ENCODE assay signal across 9 mouse cellular contexts in the genomic region with DNA sequence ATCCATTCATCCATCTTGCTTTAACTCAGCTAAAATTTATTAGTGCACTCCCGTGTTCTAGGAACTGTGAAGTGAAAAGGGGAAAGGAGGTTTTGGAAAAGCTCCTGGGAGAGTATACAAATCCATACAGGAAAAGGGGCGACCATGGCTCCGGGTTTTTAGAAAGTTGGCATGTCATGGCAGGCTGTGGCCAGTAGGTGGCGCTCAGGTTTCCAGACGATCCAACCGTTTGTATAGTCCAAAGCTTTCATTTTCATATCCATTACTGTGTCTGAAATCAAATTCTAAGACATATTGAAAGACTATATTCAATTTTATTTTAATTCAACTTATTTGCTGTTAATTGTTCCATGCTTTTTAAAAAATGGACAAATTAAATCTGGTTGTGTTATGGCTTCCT. TPM values are rescaled to one million over a fixed set of nuclear protein-coding genes. Genes with fewer than 3 reads are reported as not detected.
A peak's percentile ranks its signal among the peaks of the same experiment; 100 is the strongest.
DNase-seq lines count a peak whose midpoint lies in the region; ATAC-seq and TF ChIP-seq lines count a peak whose summit lies in the region.
"Had no signal": no experiment of that assay in that cellular context is flagged by ENCODE, and none has a peak within 500 bp of the region (broad histone marks: within the 10 kb centered on the region; RNA-seq: fewer than 3 reads in every experiment).

No protein-coding gene starts in this region.

- peak; percentile 90 for TF ChIP-seq CTCF in stomach, postnatal 0 days (IDR thresholded peaks at IDR 0.05; ENCODE audit: low read depth)

- H3K27me3 ChIP-seq in hindbrain, embryonic 11.5 days (ENCODE audit: control insufficient read depth, insufficient read depth, low read length): peaks cover 3% of the 10 kb centered on the region; the same call in 1 of the 2 replicates
- peaks cover 26% of the 10 kb centered on the region for H3K27me3 ChIP-seq in hindbrain, embryonic 13.5 days
- H3K27me3 ChIP-seq in embryonic facial prominence, embryonic 11.5 days (ENCODE audit: control insufficient read depth, insufficient read depth, low read length): no peaks in the 10 kb centered on the region
- no peaks in the 10 kb centered on the region for H3K27me3 ChIP-seq in myocyte (ENCODE audit: control insufficient read depth, insufficient read depth, insufficient read length)
- H3K27me3 ChIP-seq in stomach, postnatal 0 days (ENCODE audit: control insufficient read depth, insufficient read depth, low read length): no peaks in the 10 kb centered on the region

- peak; percentile 88 for DNase-seq in hindbrain, embryonic 11.5 days (ENCODE audit: low spot score)
- peak; percentile 68 for DNase-seq in adrenal gland, postnatal 25 days
- DNase-seq in embryonic facial prominence, embryonic 11.5 days (ENCODE audit: low spot score): peak; percentile 86
- DNase-seq in induced T-regulatory cell, adult 2 months (ENCODE audit: low read depth): peak; percentile 79
- DNase-seq in left cerebral cortex, postnatal 14 days (ENCODE audit: low spot score in 2 of 2): peak; percentile 81 to 86
- DNase-seq in stomach, postnatal 0 days (ENCODE audit: low spot score): peak; percentile 70
- DNase-seq: liver, embryonic 13.5 days had no signal

- H3K27ac ChIP-seq in hindbrain, embryonic 11.5 days (ENCODE audit: low read depth, low read length): no peak overlapping the region
- H3K27ac ChIP-seq in hindbrain, embryonic 13.5 days: no peak overlapping the region
- H3K27ac ChIP-seq in embryonic facial prominence, embryonic 11.5 days (replicated peaks; ENCODE audit: low read depth, low read length): no peak overlapping the region
- no peak overlapping the region for H3K27ac ChIP-seq in stomach, postnatal 0 days (replicated peaks)

- H3K9me3 ChIP-seq in hindbrain, embryonic 11.5 days (ENCODE audit: control insufficient read depth, low read length): no peaks in the 10 kb centered on the region
- no peaks in the 10 kb centered on the region for H3K9me3 ChIP-seq in hindbrain, embryonic 13.5 days
- H3K9me3 ChIP-seq in embryonic facial prominence, embryonic 11.5 days (replicated peaks; ENCODE audit: control insufficient read depth, low read length): no peaks in the 10 kb centered on the region
- no peaks in the 10 kb centered on the region for H3K9me3 ChIP-seq in stomach, postnatal 0 days (ENCODE audit: control insufficient read depth, low read length)
- H3K9me3 ChIP-seq: liver, embryonic 13.5 days had no signal

- H3K9ac ChIP-seq in hindbrain, embryonic 11.5 days (ENCODE audit: low read depth, low read length): no peak overlapping the region
- H3K9ac ChIP-seq in hindbrain, embryonic 13.5 days: no peak overlapping the region
- no peak overlapping the region for H3K9ac ChIP-seq in embryonic facial prominence, embryonic 11.5 days (replicated peaks; ENCODE audit: low read length)
- H3K9ac ChIP-seq in stomach, postnatal 0 days (ENCODE audit: low read length): no peak overlapping the region
- H3K9ac ChIP-seq: liver, embryonic 13.5 days had no signal

- peaks cover 21% of the 10 kb centered on the region for H3K4me1 ChIP-seq in hindbrain, embryonic 11.5 days (replicated peaks; ENCODE audit: control insufficient read depth, insufficient read depth, low read length)
- H3K4me1 ChIP-seq in hindbrain, embryonic 13.5 days (replicated peaks): peaks cover 47% of the 10 kb centered on the region
- H3K4me1 ChIP-seq in embryonic facial prominence, embryonic 11.5 days (ENCODE audit: control insufficient read depth, insufficient read depth, low read length): no peaks in the 10 kb centered on the region
- no peaks in the 10 kb centered on the region for H3K4me1 ChIP-seq in stomach, postnatal 0 days (replicated peaks; ENCODE audit: control insufficient read depth, insufficient read depth)

- 2% methylated on average over 6 of the region's 6 CpGs for WGBS in hindbrain, embryonic 11.5 days
- WGBS in hindbrain, embryonic 13.5 days: 2% methylated on average over 6 of the region's 6 CpGs
- WGBS in embryonic facial prominence, embryonic 11.5 days: 2% methylated on average over 6 of the region's 6 CpGs
- WGBS in stomach, postnatal 0 days: 1% methylated on average over 6 of the region's 6 CpGs

- H3ac ChIP-seq in myocyte (ENCODE audit: control insufficient read depth, insufficient read length): no peak overlapping the region

- no peaks in the 10 kb centered on the region for H3K79me2 ChIP-seq in myocyte (ENCODE audit: control insufficient read depth, insufficient read depth)

- ATAC-seq in hindbrain, embryonic 11.5 days (ENCODE audit: low FRiP score): no peak
- ATAC-seq in hindbrain, embryonic 13.5 days (ENCODE audit: low FRiP score): no peak
- ATAC-seq in embryonic facial prominence, embryonic 11.5 days (replicated peaks; ENCODE audit: insufficient number of reproducible peaks, low FRiP score, low TSS enrichment, low read depth): no peak
- ATAC-seq in stomach, postnatal 0 days (ENCODE audit: low FRiP score, low TSS enrichment): peak; percentile 68; the same call in 1 of the 2 replicates

- H3K36me3 ChIP-seq in hindbrain, embryonic 11.5 days (ENCODE audit: control insufficient read depth, insufficient read depth, low read length): no peaks in the 10 kb centered on the region
- no peaks in the 10 kb centered on the region for H3K36me3 ChIP-seq in hindbrain, embryonic 13.5 days
- no peaks in the 10 kb centered on the region for H3K36me3 ChIP-seq in embryonic facial prominence, embryonic 11.5 days (replicated peaks; ENCODE audit: control insufficient read depth, insufficient read depth, low read depth, low read length)
- no peaks in the 10 kb centered on the region for H3K36me3 ChIP-seq in myocyte (ENCODE audit: control insufficient read depth, insufficient read depth)
- H3K36me3 ChIP-seq in stomach, postnatal 0 days (ENCODE audit: control insufficient read depth, insufficient read depth, low read length): no peaks in the 10 kb centered on the region
- H3K36me3 ChIP-seq: liver, embryonic 13.5 days had no signal

- TF ChIP-seq EP300 in stomach, postnatal 0 days (optimal IDR thresholded peaks at IDR 0.05): no peak

- no peak overlapping the region for H3K4me3 ChIP-seq in hindbrain, embryonic 11.5 days (ENCODE audit: low read depth, low read length)
- no peak overlapping the region for H3K4me3 ChIP-seq in hindbrain, embryonic 13.5 days
- H3K4me3 ChIP-seq in embryonic facial prominence, embryonic 11.5 days (ENCODE audit: low read depth, low read length): no peak overlapping the region
- H3K4me3 ChIP-seq in myocyte: no peak overlapping the region
- H3K4me3 ChIP-seq in stomach, postnatal 0 days (ENCODE audit: low read depth, low read length): no peak overlapping the region
- H3K4me3 ChIP-seq: liver, embryonic 13.5 days had no signal

- intact Hi-C loops in left cerebral cortex, postnatal 14 days (cut with DNase I): no loop called here

- no peak for TF ChIP-seq POLR2A in myocyte (IDR thresholded peaks at IDR 0.05; ENCODE audit: insufficient read length, low read depth)

- H3K4me2 ChIP-seq in hindbrain, embryonic 11.5 days (replicated peaks; ENCODE audit: low read depth, low read length): no peak overlapping the region
- no peak overlapping the region for H3K4me2 ChIP-seq in hindbrain, embryonic 13.5 days
- H3K4me2 ChIP-seq in embryonic facial prominence, embryonic 11.5 days (ENCODE audit: low read depth, low read length): no peak overlapping the region
- H3K4me2 ChIP-seq in myocyte (ENCODE audit: low read depth): peak overlapping the region; percentile 41
- no peak overlapping the region for H3K4me2 ChIP-seq in stomach, postnatal 0 days (replicated peaks; ENCODE audit: low read depth)
- H3K4me2 ChIP-seq: liver, embryonic 13.5 days had no signal

TF ChIP-seq in myocyte, 11 proteins besides CTCF, POLR2A, EP300 and RAD21 (continues in another document):
- TF ChIP-seq POLR2AphosphoS2 (IDR thresholded peaks at IDR 0.05; ENCODE audit: insufficient read length, low read depth) (no peak), MAX (IDR thresholded peaks at IDR 0.05; ENCODE audit: low read depth) (no peak), TCF12 (IDR thresholded peaks at IDR 0.05; ENCODE audit: insufficient read depth, poor library complexity, severe bottlenecking) (no peak), CEBPB (IDR thresholded peaks at IDR 0.05; ENCODE audit: insufficient read depth, poor library complexity, severe bottlenecking) (no peak), MYOG (IDR thresholded peaks at IDR 0.05; ENCODE audit: control insufficient read depth in 1 of 3, insufficient read depth in 1 of 3, insufficient read length in 2 of 3, low read depth in 2 of 3) (no peak), TCF3 (IDR thresholded peaks at IDR 0.05; ENCODE audit: insufficient read length, low read depth) (no peak), E2F4 (IDR thresholded peaks at IDR 0.05; ENCODE audit: insufficient read depth) (no peak)

RNA-seq across cellular contexts. Expression of gene E2f8, which starts 12.8 kb away (rescaled TPM):
- 12.9 and 17.1 TPM in 2 replicates for polyA plus RNA-seq in hindbrain, embryonic 11.5 days (2014; fragmentation: Nextera tagmentation; extraction: Ambion mirVana)
- polyA plus RNA-seq in hindbrain, embryonic 13.5 days (2015; fragmentation: Nextera tagmentation; extraction: Ambion mirVana): 3.4 and 4.0 TPM in 2 replicates
- 3.6 and 4.5 TPM in 2 replicates for total RNA-seq in adrenal gland, postnatal 25 days (2021)
- polyA plus RNA-seq in embryonic facial prominence, embryonic 11.5 days (2014; fragmentation: Nextera tagmentation; extraction: Ambion mirVana): 12.4 and 13.6 TPM in 2 replicates
- total RNA-seq in left cerebral cortex, postnatal 14 days (2021): under 1 TPM; 0.70 to 0.87 TPM
- polyA plus RNA-seq in myocyte (2012; fragmentation: generic; extraction: Trizol): 19.7 TPM
- polyA plus RNA-seq in stomach, postnatal 0 days (2015; fragmentation: Nextera tagmentation; extraction: Ambion mirVana): 4.5 and 5.0 TPM in 2 replicates

RNA-seq across cellular contexts. Expression of gene Nav2, which starts 14.4 kb away (rescaled TPM):
- polyA plus RNA-seq in hindbrain, embryonic 11.5 days (2014; fragmentation: Nextera tagmentation; extraction: Ambion mirVana): 22.6 and 36.1 TPM in 2 replicates
- polyA plus RNA-seq in hindbrain, embryonic 13.5 days (2015; fragmentation: Nextera tagmentation; extraction: Ambion mirVana): 22.4 and 24.2 TPM in 2 replicates
- total RNA-seq in adrenal gland, postnatal 25 days (2021): 9.8 and 11.6 TPM in 2 replicates
- polyA plus RNA-seq in embryonic facial prominence, embryonic 11.5 days (2014; fragmentation: Nextera tagmentation; extraction: Ambion mirVana): 7.3 and 8.0 TPM in 2 replicates
- total RNA-seq in left cerebral cortex, postnatal 14 days (2021): 100 to 1,000 TPM in 1 of 2 experiments, 10 to 100 TPM in 1; 94.6 to 122 TPM
- polyA plus RNA-seq in myocyte (2012; fragmentation: generic; extraction: Trizol): 21.9 TPM
- polyA plus RNA-seq in stomach, postnatal 0 days (2015; fragmentation: Nextera tagmentation; extraction: Ambion mirVana): 6.0 TPM in 2 replicates

RNA-seq across cellular contexts. Expression of gene Csrp3, which starts 46.3 kb away (rescaled TPM):
- polyA plus RNA-seq in hindbrain, embryonic 11.5 days (2014; fragmentation: Nextera tagmentation; extraction: Ambion mirVana): 0.70 TPM in 1 of 2 replicates, not detected in the other
- 1.4 and 2.2 TPM in 2 replicates for polyA plus RNA-seq in hindbrain, embryonic 13.5 days (2015; fragmentation: Nextera tagmentation; extraction: Ambion mirVana)
- total RNA-seq in adrenal gland, postnatal 25 days (2021): not detected in 2 replicates
- polyA plus RNA-seq in embryonic facial prominence, embryonic 11.5 days (2014; fragmentation: Nextera tagmentation; extraction: Ambion mirVana): 1.1 and 4.0 TPM in 2 replicates
- total RNA-seq in left cerebral cortex, postnatal 14 days (2021): not detected
- polyA plus RNA-seq in myocyte (2012; fragmentation: generic; extraction: Trizol): 158 TPM
- 0.22 and 0.73 TPM in 2 replicates for polyA plus RNA-seq in stomach, postnatal 0 days (2015; fragmentation: Nextera tagmentation; extraction: Ambion mirVana)

Comparison
In these comparisons a context has a peak if more than half of its experiments do, and no peak if none do; other contexts are left out.
1. RNA of gene Csrp3, which starts 46.3 kb away (polyA plus RNA-seq): 158 TPM in myocyte (single experiment); 1.1 to 4.0 TPM in embryonic facial prominence, embryonic 11.5 days, 1.4 to 2.2 TPM in hindbrain, embryonic 13.5 days, 0.22 to 0.73 TPM in stomach, postnatal 0 days and 0.70 TPM in hindbrain, embryonic 11.5 days; every median in the first group is over 10 times any median in the second.
2. Peak in every context shown above with its lines, with median percentiles within 50 percentile points of each other: DNase-seq.